Mouse (Mus musculus) frontal cortex, adult (tissue): ENCODE data around the gene Gm40193.
"Not testable (repeated sequence)": the region's sequence is repeated elsewhere in the genome, so short reads cannot be mapped to it uniquely, and the experiment has no call there.

ENCODE experiments used
- ATAC-seq: cut with Nextera tagmentation; 2 replicates; pipeline ENCODE4 v1.9.2; 2017; ENCODE audit warnings: mild to moderate bottlenecking, moderate library complexity, mixed read lengths; ENCODE audit not compliant: low TSS enrichment

The Gm40193 gene

DNA sequence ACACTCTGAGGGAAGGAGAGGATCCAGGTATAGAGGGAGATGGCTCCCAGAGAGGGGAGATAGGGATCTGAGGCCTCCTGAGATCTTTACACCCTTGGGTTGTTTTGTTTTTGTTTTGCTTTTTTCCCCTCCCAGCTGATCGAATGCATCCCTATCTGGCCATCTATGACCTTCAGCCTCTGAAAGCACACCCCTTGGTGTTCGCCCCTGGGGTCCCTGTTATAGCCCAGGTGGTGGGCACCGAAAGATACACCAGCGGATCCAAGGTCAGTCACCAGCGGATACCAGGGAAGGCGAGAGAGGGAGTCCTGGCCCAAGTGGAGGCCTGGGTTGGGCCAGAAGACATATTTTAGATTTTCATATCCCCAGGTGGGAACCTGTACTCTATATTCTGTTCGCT is 8.2 kb upstream of the Gm40193 start:
- ATAC-seq: no peak

DNA sequence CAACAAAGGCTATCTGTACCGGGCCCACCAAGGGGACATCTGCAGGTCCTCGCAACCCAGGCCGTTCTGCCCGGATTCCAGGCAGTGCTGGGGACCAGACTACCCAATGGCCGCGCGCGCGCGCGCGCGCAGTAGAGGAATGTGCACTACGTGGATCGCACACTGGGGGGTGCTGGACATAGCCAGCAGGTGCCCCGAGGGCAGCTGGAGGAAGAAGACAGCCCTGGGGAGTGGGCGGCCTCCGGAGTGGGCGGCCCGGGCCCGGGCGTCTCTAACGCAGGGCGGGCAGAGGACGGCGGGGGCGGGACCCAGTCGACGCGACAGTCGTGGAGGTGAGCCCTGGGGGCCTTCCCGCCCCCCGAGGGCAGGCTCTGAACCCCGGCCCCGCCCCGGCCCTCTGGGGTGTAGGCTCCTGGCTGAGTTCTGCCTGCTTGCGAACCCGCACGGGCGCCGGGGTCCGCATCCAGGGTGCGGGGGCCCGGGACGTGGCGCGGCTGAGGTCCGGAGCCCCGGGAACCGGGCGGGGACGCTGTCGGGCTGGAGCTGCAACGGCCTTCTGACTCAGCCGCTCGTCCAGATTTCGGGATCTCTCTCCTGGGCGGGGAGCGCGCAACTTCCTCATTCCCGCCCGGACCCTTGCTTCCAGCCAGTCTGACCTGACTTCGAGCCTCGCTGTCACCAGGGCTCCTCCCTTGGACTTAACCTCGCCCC is 7.3 kb upstream of the Gm40193 start, which contains the start of gene Pld2:
Pld2 (plus strand) TSS at position 188 of the 711 bp plus-strand sequence.
- peak; percentile 88 for ATAC-seq

GRCm38 (mm10) chr11:70539423-70539822 is 6.7 kb upstream of the Gm40193 start:
- ATAC-seq: no peak

GRCm38 (mm10) chr11:70531065-70531464 is 1.7 kb downstream of the Gm40193 start:
- ATAC-seq: not testable (repeated sequence)

GRCm38 (mm10) chr11:70528610-70529009 is 4.1 kb downstream of the Gm40193 start:
- no peak for ATAC-seq

- no peak for ATAC-seq
These were observed 6.5 kb downstream of the Gm40193 start for GRCm38 (mm10) chr11:70526211-70526610.

- no peak for ATAC-seq
These were observed 7.0 kb downstream of the Gm40193 start for GRCm38 (mm10) chr11:70525726-70526125.

DNA sequence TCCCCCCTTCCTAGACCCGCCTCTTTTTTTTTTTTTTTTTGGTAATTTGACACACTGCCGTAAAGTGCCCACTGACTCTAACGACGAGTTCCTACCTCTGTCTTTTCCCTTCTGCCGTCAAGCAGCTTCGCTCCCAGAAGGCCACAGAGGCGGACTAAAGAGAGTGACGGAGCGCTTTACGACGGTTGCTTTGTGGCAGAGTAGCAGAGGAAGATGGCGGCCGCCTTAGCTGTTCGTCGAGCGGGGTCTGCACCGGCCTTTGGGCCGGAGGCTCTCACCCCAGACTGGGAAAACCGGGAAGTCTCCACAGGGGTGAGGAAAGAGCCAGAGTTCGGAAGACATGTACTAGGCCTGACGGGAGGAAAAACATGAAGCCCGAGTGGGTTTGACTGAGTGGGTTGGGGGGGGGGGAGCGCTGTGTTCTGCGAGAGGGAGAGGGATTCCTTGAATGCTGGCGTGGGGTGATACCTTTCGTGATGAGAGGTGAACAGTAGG is 7.5 kb downstream of the Gm40193 start, which contains the start of gene Psmb6:
Psmb6 (plus strand) TSS at position 184 of the 495 bp plus-strand sequence.
- ATAC-seq: peak; percentile 99

DNA sequence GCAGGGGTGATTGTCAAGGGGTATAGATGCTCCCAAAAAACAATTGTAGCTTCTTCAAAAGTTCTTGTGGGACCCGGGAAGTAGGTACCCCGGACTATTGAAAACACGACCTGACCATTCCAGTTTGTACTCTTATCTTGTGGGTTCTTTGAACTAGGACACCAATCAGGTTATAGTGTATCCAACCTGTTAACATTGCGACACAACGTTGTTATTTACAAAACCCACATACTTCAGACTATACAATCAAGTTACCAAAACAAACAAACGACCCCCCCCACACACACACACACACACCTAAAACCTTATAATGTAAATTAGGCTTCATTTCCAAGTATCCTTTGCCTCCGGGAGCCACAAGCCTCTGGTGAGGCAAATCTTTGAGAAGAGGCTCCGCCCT is 8.0 kb downstream of the Gm40193 start:
- no peak for ATAC-seq

DNA sequence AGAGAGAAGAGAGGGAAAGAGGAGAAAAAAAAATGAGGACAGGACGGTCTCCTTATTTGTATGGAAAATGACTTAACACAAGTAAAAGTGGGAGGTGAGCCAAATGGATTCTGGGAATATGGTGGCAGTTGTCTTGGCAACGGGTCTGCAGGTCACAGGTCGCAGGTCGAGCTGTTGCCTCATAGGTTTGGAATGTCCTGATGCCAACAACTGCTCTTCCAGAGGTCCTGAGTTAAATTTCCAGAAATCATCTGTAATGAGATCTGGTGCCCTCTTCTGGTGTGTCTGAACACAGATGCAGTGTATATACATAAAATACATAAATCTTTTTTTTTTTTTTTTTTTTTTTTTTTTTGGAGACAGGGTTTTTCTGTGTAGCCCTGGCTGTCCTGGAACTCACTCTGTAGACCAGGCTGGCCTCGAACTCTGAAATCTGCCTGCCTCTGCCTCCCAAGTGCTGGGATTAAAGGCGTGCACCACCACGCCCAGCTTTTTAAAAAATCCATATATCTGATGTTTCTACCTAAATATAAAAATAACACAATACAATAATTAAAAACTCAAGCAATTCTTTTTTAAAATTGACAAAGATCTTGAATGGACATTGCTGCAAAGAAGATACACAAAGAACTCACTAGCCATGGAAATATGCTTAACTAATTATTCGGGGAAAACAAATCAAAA is 9.3 kb downstream of the Gm40193 start:
- ATAC-seq: not testable (repeated sequence)

GRCm38 (mm10) chr11:70520178-70520769 is 12.5 kb downstream of the Gm40193 start:
- peak; percentile 34; the same call in 1 of the 2 replicates for ATAC-seq

DNA sequence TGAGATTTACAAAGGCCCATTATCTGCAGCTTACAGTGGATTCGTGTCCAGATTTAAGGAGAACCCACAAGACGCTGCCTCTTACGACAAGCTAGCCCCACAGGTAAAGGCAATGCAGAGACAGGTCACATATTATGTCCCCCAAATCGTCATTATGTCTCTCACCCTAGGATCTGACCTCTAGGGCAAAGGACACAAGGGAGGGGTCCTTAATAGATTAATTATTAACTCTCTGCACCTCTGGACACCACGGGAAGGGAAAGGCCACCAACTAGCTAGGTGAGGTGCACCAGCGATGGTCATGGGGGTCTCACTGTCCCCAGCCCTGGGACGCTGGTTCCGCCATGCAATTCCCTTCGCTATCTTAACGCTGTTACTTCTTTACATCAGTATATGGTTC is 13.8 kb downstream of the Gm40193 start, which contains the start of gene Gltpd2:
Gltpd2 (plus strand) TSS at position 274 of the 400 bp plus-strand sequence.
- ATAC-seq: no peak

DNA sequence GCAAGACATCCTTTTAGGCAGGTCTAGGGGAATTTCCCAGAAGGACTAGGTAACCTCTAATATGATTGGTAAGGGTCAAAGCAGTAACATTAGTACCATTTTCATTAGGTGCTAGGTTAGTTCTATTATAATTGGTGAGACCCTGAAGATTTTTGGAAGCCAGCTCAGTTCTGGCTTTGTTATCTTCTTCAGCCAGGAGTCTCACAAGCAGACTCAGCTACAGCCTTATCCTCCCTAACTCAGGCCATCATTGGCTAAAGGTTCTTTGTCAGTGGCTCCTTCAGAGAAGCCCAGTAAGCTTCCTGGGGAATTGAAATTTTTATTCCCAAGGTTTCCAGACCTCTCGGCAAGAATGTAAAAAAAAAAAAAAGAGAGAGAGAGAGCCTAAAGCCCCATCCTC is 14.3 kb downstream of the Gm40193 start:
- no peak for ATAC-seq

DNA sequence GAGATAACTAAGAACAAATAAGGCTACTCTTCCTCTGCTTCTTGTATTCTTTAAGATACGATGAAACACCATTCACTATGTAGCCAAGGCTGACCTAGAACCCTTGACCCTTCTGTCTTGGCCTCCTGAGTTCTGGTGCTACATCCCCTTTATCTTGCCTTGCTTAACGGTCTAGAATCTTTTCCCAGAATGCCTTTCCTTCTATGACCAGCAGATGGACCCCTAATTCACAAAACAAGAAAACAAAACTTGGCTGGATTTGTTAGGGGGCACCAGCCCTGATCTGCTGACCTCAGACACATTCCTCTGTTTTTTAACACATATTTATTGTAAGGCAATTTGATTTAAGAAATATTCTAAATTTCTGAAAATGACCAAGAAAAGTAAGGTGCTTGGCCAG is 16.4 kb downstream of the Gm40193 start:
- ATAC-seq: no peak

- ATAC-seq: no peak
These were observed 18.5 kb downstream of the Gm40193 start, which contains the start of gene Vmo1 for GRCm38 (mm10) chr11:70514288-70514687. Gene Vmo1 (minus strand): TSS chr11:70514616.

DNA sequence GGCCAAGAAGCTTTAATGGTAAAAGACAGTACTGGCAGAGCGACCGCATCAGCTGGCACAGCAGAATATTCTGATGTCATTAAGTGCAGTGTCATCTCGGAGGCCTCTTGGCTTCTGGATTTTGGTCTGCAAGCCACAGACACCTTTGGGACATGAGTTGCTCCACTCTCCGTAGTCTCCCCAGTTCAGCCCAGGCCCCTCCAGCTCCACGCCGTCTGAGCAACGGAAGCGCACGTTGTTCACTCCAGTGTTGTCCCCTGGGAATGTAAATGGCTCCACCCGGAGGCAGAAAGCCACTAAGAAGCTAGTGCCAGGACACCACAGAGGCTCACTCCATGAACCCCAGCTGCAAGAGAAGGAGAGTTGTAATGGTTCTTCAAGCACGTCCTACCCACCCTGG is 19.2 kb downstream of the Gm40193 start:
- no peak for ATAC-seq

DNA sequence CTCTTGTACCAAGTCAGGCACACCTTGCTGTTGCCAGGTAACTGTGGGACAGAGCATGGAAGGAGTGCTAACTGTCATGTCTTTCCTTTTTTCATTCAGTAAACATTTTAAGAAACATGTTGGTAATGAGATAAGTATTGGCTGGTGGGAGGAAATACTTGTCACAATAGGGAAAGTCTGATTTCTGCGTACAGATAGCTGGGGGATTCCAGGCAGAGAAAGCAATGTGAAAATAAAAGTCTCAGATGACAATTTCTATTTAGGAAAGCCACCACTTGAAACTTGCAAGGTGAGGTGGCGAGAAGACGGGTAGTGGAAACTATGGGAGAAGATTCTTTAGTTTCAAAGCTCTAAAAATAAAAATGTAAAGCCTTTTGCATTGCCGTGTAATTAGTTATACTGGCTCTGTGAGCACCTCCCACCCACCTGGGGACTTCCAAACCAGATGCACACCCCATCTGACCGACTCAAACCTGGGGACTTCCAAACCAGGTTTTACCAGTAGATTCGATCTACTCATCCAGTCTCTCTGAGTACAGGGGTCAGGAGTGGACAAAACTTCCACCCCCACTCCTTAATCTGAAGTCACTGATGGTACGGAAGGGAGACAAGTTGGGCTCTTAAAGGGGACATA is 19.9 kb downstream of the Gm40193 start:
- ATAC-seq: no peak

DNA sequence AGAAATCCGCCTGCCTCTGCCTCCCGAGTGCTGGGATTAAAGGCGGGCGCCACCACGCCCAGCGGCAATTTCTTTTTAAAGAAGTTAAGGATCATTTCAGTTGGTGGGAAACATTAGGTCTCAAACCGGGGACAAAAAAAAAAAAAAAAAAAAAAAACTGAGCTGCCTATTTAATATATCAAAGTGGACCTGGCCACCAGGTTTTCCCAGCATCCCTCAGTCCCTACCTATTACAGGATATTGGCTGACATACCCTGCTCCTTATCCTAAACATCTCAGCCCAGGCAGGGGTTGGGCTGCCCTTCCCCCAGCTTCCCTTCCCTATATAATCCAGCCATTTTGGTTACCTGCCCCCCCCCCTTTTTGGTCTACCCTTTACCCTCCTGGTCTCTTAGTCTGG is 20.9 kb downstream of the Gm40193 start:
- no peak for ATAC-seq

DNA sequence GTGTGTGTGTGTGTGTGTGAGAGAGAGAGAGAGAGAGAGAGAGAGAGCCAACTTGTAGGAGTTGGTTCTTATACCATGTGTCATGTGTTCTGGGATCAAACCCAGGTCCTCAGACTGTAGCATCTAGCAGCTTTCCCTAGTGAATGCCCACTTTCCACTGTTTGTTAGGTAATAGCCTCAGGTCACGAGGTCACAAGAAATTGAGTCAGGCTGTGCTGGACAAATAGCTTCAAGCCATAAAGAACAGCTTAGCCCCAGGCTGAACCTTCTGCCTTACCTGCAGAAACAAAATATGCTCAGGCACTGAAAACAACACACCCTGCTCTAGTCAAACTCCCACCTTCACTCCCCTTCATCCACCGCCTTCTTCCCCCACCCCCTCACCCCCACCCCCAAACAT is 21.5 kb downstream of the Gm40193 start:
- no peak for ATAC-seq

DNA sequence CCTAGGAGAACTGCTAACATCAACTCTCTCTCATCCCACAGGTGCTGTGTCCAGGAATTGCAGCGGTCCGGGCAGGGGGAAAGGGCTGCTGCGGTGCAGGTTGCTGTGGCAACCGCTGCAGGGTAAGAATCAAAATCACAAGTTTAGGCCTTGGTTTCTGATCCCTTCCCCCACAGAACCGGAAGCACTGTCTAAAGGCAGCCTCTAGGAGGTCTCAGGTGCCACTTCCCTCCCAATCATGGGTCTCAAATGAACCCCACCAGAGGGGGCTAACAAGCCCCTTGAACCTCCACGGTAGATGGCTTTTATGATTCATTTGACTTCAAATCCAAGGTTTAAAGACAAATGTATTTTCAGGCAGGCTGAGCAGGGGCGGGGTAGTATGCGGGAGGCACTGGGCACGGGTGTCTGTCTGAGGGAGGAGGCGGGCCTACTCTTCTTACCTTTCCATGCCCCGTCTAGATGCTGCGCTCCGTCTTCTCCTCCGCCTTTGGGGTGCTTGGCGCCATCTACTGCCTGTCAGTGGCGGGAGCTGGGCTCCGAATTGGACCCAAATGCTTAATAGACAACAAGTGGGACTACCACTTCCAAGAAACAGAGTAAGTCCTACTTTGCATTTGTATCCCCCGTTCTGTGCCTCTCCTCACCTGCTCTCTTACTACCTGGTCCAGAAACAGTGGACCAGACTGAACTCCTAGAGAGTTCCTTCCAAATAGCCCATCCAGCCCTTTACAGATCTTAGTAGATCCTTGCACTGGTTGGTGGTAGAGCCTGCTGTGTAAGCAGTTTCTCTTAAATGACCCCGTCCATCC is 22.8 kb downstream of the Gm40193 start:
- peak; percentile 83 for ATAC-seq

DNA sequence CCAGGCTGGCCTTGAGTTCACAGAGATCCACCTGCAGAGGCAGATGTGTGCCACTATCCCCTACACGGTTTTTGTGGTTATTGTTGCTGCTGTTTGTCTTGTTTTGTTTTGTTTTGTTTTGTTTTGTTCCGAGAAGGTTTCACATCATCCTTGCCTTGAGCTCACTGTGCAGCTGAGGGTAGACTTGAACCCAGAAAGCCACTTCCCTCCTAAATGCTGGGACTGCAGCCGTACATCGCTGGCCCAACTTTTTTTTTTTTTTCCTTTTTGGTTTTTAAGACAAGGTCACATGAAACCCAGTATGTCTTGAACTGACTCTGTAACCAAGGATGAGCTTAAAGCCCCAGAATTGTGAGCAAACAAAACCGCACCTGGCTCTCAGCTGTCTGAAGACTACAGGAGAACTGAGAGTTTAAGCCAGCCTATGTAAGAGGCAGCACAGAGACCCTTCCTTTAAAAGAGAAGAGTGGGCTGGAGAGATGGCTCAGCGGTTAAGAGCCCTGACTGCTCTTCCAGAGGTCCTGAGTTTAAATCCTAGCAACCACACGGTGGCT is 25.7 kb downstream of the Gm40193 start:
- no peak for ATAC-seq
